Mouse (Mus musculus) MEL (cell line): ENCODE results near the gene Pde4b. TPM values are rescaled to one million over a fixed set of nuclear protein-coding genes. Genes with fewer than 3 reads are reported as not detected.
A peak's percentile ranks its signal among the peaks of the same experiment; 100 is the strongest.

Experiments
- DNase-seq: peaks from one replicate; pipeline ENCODE4 v3.0.0; 2011; ENCODE audit warnings: low read depth, low spot score
- H3K27ac ChIP-seq: 2 replicates; pipeline ENCODE4 v1.5.1; 2012; ENCODE audit warnings: low read depth, mild to moderate bottlenecking, control low read depth, low read length, moderate library complexity; ENCODE audit not compliant: control insufficient read depth
- H3K27me3 ChIP-seq, 2 experiments: fragments of 150-350 bp in 1 of 2; sonication (generic) in 1 of 2; 2 replicates each; pipeline ENCODE4 v1.6.1; 2012; ENCODE audit warnings: low read length in 2 of 2, mild to moderate bottlenecking in 2 of 2, improper control_type of control experiment in 1 of 2, moderate library complexity in 1 of 2; ENCODE audit not compliant: insufficient read depth in 2 of 2, control insufficient read depth in 1 of 2
- H3K36me3 ChIP-seq, 2 experiments: 2 replicates each; pipeline ENCODE4 v1.6.1; 2012 to 2014; ENCODE audit warnings: low read length in 2 of 2, improper control_type of control experiment in 1 of 2, inconsistent platforms in 1 of 2, mild to moderate bottlenecking in 1 of 2; ENCODE audit not compliant: insufficient read depth in 2 of 2, control insufficient read depth in 1 of 2
- H3K4me1 ChIP-seq, 2 experiments: fragments of 150-350 bp in 1 of 2; sonication (generic) in 1 of 2; 2 replicates each; pipeline ENCODE4 v1.6.1; 2012; ENCODE audit warnings: low read length in 2 of 2, improper control_type of control experiment in 1 of 2, mild to moderate bottlenecking in 1 of 2; ENCODE audit not compliant: insufficient read depth in 2 of 2, control insufficient read depth in 1 of 2
- H3K4me3 ChIP-seq, 2 experiments: fragments of 150-350 bp in 1 of 2; sonication (generic) in 1 of 2; 2 replicates each; pipeline ENCODE4 v1.5.1; 2012; ENCODE audit warnings: low read depth in 2 of 2, low read length in 2 of 2, mild to moderate bottlenecking in 2 of 2, moderate library complexity in 2 of 2, control low read depth in 1 of 2, improper control_type of control experiment in 1 of 2; ENCODE audit not compliant: control insufficient read depth in 1 of 2, insufficient read depth in 1 of 2
- H3K79me2 ChIP-seq: 2 replicates; pipeline ENCODE4 v1.6.1; 2012; ENCODE audit warnings: mild to moderate bottlenecking, low read length, moderate library complexity; ENCODE audit not compliant: control insufficient read depth, poor library complexity, insufficient read depth
- H3K9ac ChIP-seq: 2 replicates; pipeline ENCODE4 v1.6.1; 2012; ENCODE audit warnings: low read depth, mild to moderate bottlenecking, control low read depth, low read length, moderate library complexity; ENCODE audit not compliant: control insufficient read depth, poor library complexity, severe bottlenecking
- H3K9me3 ChIP-seq: fragments of 150-350 bp; sonication (generic); replicated peaks from 2 replicates; pipeline ENCODE4 v1.6.1; 2012; ENCODE audit warnings: mild to moderate bottlenecking, low read length, improper control_type of control experiment, moderate library complexity; ENCODE audit not compliant: insufficient read depth
- CHD2 ChIP-seq: IDR thresholded peaks from 2 replicates; pipeline ENCODE4 v1.6.1; 2011; ENCODE audit warnings: low read length, improper control_type of control experiment
- CTCF ChIP-seq, 3 experiments: IDR thresholded peaks in 2 of 3; conservative IDR thresholded peaks in 1 of 3; 2 replicates each; pipeline ENCODE4 v1.5.1; 2011 to 2012; ENCODE audit warnings: low read length in 3 of 3, low read depth in 2 of 3, mild to moderate bottlenecking in 2 of 3, improper control_type of control experiment in 1 of 3, inconsistent platforms in 1 of 3, mixed read lengths in 1 of 3, moderate library complexity in 1 of 3; ENCODE audit not compliant: control insufficient read depth in 1 of 3, insufficient read depth in 1 of 3, poor library complexity in 1 of 3, severe bottlenecking in 1 of 3
- E2F4 ChIP-seq: IDR thresholded peaks from 2 replicates; pipeline ENCODE4 v1.6.1; 2011; ENCODE audit warnings: low read depth, low read length, improper control_type of control experiment, borderline replicate concordance
- ELF1 ChIP-seq: IDR thresholded peaks from 2 replicates; pipeline ENCODE4 v1.6.1; 2014; ENCODE audit warnings: low read depth, mild to moderate bottlenecking, inconsistent platforms, low read length, improper control_type of control experiment, moderate library complexity
- EP300 ChIP-seq, 2 experiments: IDR thresholded peaks; 2 replicates each; pipeline ENCODE4 v1.6.1; 2011; ENCODE audit warnings: improper control_type of control experiment in 2 of 2, low read length in 2 of 2, low read depth in 1 of 2, mild to moderate bottlenecking in 1 of 2
- ETS1 ChIP-seq: IDR thresholded peaks from 2 replicates; pipeline ENCODE4 v1.6.1; 2012; ENCODE audit warnings: low read depth, mild to moderate bottlenecking, inconsistent platforms, low read length, improper control_type of control experiment, moderate library complexity
- GABPA ChIP-seq: IDR thresholded peaks from 2 replicates; pipeline ENCODE4 v1.6.1; 2012; ENCODE audit warnings: low read depth, mild to moderate bottlenecking, inconsistent platforms, low read length, improper control_type of control experiment, moderate library complexity
- GATA1 ChIP-seq: IDR thresholded peaks from 2 replicates; pipeline ENCODE4 v1.6.1; 2011; ENCODE audit warnings: low read depth, low read length, improper control_type of control experiment
- HCFC1 ChIP-seq: IDR thresholded peaks from 2 replicates; pipeline ENCODE4 v1.6.1; 2012; ENCODE audit warnings: low read depth, mild to moderate bottlenecking, inconsistent platforms, low read length, improper control_type of control experiment, moderate library complexity
- JUND ChIP-seq: IDR thresholded peaks from 2 replicates; pipeline ENCODE4 v1.6.1; 2011; ENCODE audit warnings: low read depth, mild to moderate bottlenecking, improper control_type of control experiment, low read length
- KAT2A ChIP-seq: conservative IDR thresholded peaks from 2 replicates; pipeline ENCODE4 v1.6.1; 2012; ENCODE audit warnings: low read depth, low read length, improper control_type of control experiment, inconsistent platforms
- MAZ ChIP-seq: IDR thresholded peaks from 2 replicates; pipeline ENCODE4 v1.6.1; 2012; ENCODE audit warnings: low read depth, mild to moderate bottlenecking, inconsistent platforms, low read length, improper control_type of control experiment
- MXI1 ChIP-seq: IDR thresholded peaks from 2 replicates; pipeline ENCODE4 v1.6.1; 2011; ENCODE audit warnings: mild to moderate bottlenecking, low read depth, low read length, improper control_type of control experiment
- MYC ChIP-seq: IDR thresholded peaks from 2 replicates; pipeline ENCODE4 v1.6.1; 2011; ENCODE audit warnings: low read depth, mild to moderate bottlenecking, low read length, improper control_type of control experiment, moderate library complexity
- NRF1 ChIP-seq: IDR thresholded peaks from 2 replicates; pipeline ENCODE4 v1.6.1; 2014; ENCODE audit warnings: low read depth, mild to moderate bottlenecking, inconsistent platforms, low read length, improper control_type of control experiment, moderate library complexity; ENCODE audit not compliant: poor library complexity, insufficient read depth, severe bottlenecking
- POLR2A ChIP-seq, 2 experiments: IDR thresholded peaks; 2 replicates each; pipeline ENCODE4 v1.6.1; 2011 to 2012; ENCODE audit warnings: low read length in 2 of 2, mild to moderate bottlenecking in 2 of 2, control low read depth in 1 of 2, improper control_type of control experiment in 1 of 2, low read depth in 1 of 2, moderate library complexity in 1 of 2; ENCODE audit not compliant: control insufficient read depth in 1 of 2, insufficient read depth in 1 of 2, poor library complexity in 1 of 2
- RAD21 ChIP-seq: IDR thresholded peaks from 2 replicates; pipeline ENCODE4 v1.6.1; 2011; ENCODE audit warnings: mild to moderate bottlenecking, low read depth, low read length, improper control_type of control experiment
- RCOR1 ChIP-seq: IDR thresholded peaks from 2 replicates; pipeline ENCODE4 v1.6.1; 2012; ENCODE audit warnings: low read depth, mild to moderate bottlenecking, inconsistent platforms, low read length, improper control_type of control experiment
- SIN3A ChIP-seq: IDR thresholded peaks from 2 replicates; pipeline ENCODE4 v1.6.1; 2012; ENCODE audit warnings: low read length, improper control_type of control experiment, inconsistent platforms
- TAL1 ChIP-seq: IDR thresholded peaks from 2 replicates; pipeline ENCODE4 v1.6.1; 2012; ENCODE audit warnings: mild to moderate bottlenecking, inconsistent platforms, low read length, moderate library complexity, mixed read lengths
- TBP ChIP-seq: IDR thresholded peaks from 2 replicates; pipeline ENCODE4 v1.8.0; 2011; ENCODE audit warnings: low read depth, low read length, improper control_type of control experiment
- USF1 ChIP-seq: IDR thresholded peaks from 2 replicates; pipeline ENCODE4 v1.6.1; 2014; ENCODE audit warnings: low read depth, mild to moderate bottlenecking, inconsistent platforms, low read length, improper control_type of control experiment, moderate library complexity
- ZKSCAN1 ChIP-seq: IDR thresholded peaks from 2 replicates; pipeline ENCODE4 v1.6.1; 2012; ENCODE audit warnings: low read depth, mild to moderate bottlenecking, inconsistent platforms, low read length, improper control_type of control experiment, moderate library complexity
- ZMIZ1 ChIP-seq: IDR thresholded peaks from 2 replicates; pipeline ENCODE4 v1.6.1; 2012; ENCODE audit warnings: low read depth, mild to moderate bottlenecking, inconsistent platforms, low read length, improper control_type of control experiment, moderate library complexity
- ZNF384 ChIP-seq: IDR thresholded peaks from 2 replicates; pipeline ENCODE4 v1.6.1; 2012; ENCODE audit warnings: low read depth, mild to moderate bottlenecking, inconsistent platforms, low read length, improper control_type of control experiment
- polyA plus RNA-seq, 2 experiments: library from polyadenylated mRNA; stranded (reverse) in 1 of 2; unstranded in 1 of 2; fragments of >175 nt in 1 of 2; fragments of >200 nt in 1 of 2; gene quantifications; 2 replicates each; pipeline versions ENCODE4 v1.2.1 to v1.2.4; 2012; ENCODE audit warnings: low replicate concordance in 2 of 2, low read depth in 1 of 2; ENCODE audit not compliant: insufficient read length in 2 of 2, insufficient read depth in 1 of 2, missing spikeins in 1 of 2
- total RNA-seq: library from RNA; depleted of rRNA; stranded (reverse); fragments of 300-350 nt; gene quantifications from 2 replicates; pipeline ENCODE4 v1.2.3, GENCODE M21; 2012

The Pde4b gene
- total and polyA plus RNA-seq, 3 experiments, result 2.7 to 6.0 TPM; not detected in 1

DNA sequence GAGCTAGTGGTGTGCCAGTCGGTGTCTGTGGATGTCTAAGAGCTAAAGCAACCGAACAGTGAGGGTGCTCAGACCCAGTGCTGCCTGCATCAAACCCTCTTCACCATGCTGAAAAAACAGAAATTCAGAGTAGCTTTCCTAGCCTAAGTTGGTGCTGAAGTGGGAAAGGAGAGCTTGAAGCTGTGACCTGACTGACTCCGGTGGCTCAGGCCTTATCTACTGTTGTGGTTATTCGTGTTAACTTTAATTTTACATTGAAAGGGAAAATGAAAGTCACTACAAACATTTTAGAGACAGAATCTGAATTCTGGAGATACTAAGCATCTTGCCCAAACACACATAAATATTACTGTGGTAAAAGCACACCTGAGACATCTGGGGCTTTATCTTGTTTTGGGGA is 542.3 kb downstream of the Pde4b start:
- Histone ChIP-seq H3K27me3 (no peaks in the 10 kb centered on the region), H3K36me3 (peaks cover 0 to 4% of the 10 kb centered on the region in 2 experiments; a peak in 1 of 4 replicates), H3K9ac (no peak overlapping the region; the same call in 1 of the 2 replicates), H3K4me3 (peak overlapping the region; percentile 3 to 15; a peak in 1 of 4 replicates), H3K4me1 (peaks cover 0 to 4% of the 10 kb centered on the region in 2 experiments; a peak in 1 of 4 replicates)
- DNase-seq, result peak; percentile 60
- TF ChIP-seq ELF1, result no peak
- 0 out of 2 replicates have a peak, but pooled peaks have one; percentile 13 for TF ChIP-seq GATA1
- TF ChIP-seq RAD21, result no peak
- TF ChIP-seq ZMIZ1, result no peak
- TF ChIP-seq RCOR1, result no peak
- TF ChIP-seq GABPA, result no peak
- no peak for TF ChIP-seq MXI1
- TF ChIP-seq KAT2A, result no peak
- no peak for TF ChIP-seq JUND
- TF ChIP-seq TBP, result no peak
- TF ChIP-seq SIN3A, result peak; percentile 44; the same call in 1 of the 2 replicates
- no peak for TF ChIP-seq MAZ
- no peak for TF ChIP-seq ETS1
- TF ChIP-seq HCFC1, result no peak
- no peak for TF ChIP-seq USF1
- TF ChIP-seq, all 39 proteins: peak for 2
- H3K79me2 ChIP-seq, result no peaks in the 10 kb centered on the region
- H3K27ac ChIP-seq, result no peak overlapping the region
- H3K9me3 ChIP-seq, result no peaks in the 10 kb centered on the region

GRCm38 (mm10) chr4:102630261-102630660 is 542.9 kb downstream of the Pde4b start:
- Histone ChIP-seq H3K4me3 (no peak overlapping the region), H3K4me1 (peaks cover 0 to 4% of the 10 kb centered on the region in 2 experiments; a peak in 1 of 4 replicates), H3K79me2 (no peaks in the 10 kb centered on the region), H3K9me3 (no peaks in the 10 kb centered on the region), H3K36me3 (peaks cover 0 to 4% of the 10 kb centered on the region in 2 experiments; a peak in 1 of 4 replicates), H3K27me3 (no peaks in the 10 kb centered on the region), H3K27ac (no peak overlapping the region), H3K9ac (no peak overlapping the region)
- DNase-seq, result no peak
- TF ChIP-seq NRF1, result no peak
- TF ChIP-seq ZKSCAN1, result no peak
- TF ChIP-seq MYC, result no peak
- TF ChIP-seq EP300 (IDR thresholded peaks at IDR 0.05; ENCODE audit: low read depth in 1 of 2, low read length in 2 of 2), result no peak
- no peak for TF ChIP-seq TAL1
- no peak for TF ChIP-seq CHD2
- TF ChIP-seq ZNF384, result no peak
- TF ChIP-seq CTCF (IDR thresholded peaks at IDR 0.05 in 2 of 3, conservative IDR thresholded peaks at IDR 0.05 in 1 of 3; ENCODE audit: control insufficient read depth in 1 of 3, insufficient read depth in 1 of 3, low read depth in 2 of 3, low read length in 3 of 3, poor library complexity in 1 of 3, severe bottlenecking in 1 of 3), result no peak
- TF ChIP-seq GATA1, result no peak
- TF ChIP-seq ETS1, result no peak
- TF ChIP-seq E2F4, result no peak
- TF ChIP-seq POLR2A (IDR thresholded peaks at IDR 0.05; ENCODE audit: control insufficient read depth in 1 of 2, insufficient read depth in 1 of 2, low read depth in 1 of 2, low read length in 2 of 2, poor library complexity in 1 of 2), result no peak
